Comparison of ENCODE assay signal across 8 mouse cellular contexts in genomic region chr17:87011301-87012019, GRCm38 (mm10). TPM values are rescaled to one million over a fixed set of nuclear protein-coding genes. Genes with fewer than 3 reads are reported as not detected.
DNase-seq lines count a peak whose midpoint lies in the region; ATAC-seq and TF ChIP-seq lines count a peak whose summit lies in the region.
"Had no signal": no experiment of that assay in that cellular context is flagged by ENCODE, and none has a peak within 500 bp of the region (broad histone marks: within the 10 kb centered on the region; RNA-seq: fewer than 3 reads in every experiment).

No protein-coding gene starts in this region.

- intact Hi-C loops in left cerebral cortex, postnatal 14 days (cut with DNase I): no loop called here

- H3K36me3 ChIP-seq in forebrain, postnatal 0 days (ENCODE audit: insufficient read depth): no peaks in the 10 kb centered on the region; the same call in 1 of the 2 replicates
- H3K36me3 ChIP-seq in kidney, embryonic 15.5 days: peaks cover 23% of the 10 kb centered on the region
- H3K36me3 ChIP-seq in heart, embryonic 12.5 days: peaks cover 15% of the 10 kb centered on the region

- H3K4me3 ChIP-seq in forebrain, postnatal 0 days (ENCODE audit: low read depth, low read length): no peak overlapping the region
- no peak overlapping the region for H3K4me3 ChIP-seq in kidney, embryonic 15.5 days (replicated peaks)
- no peak overlapping the region for H3K4me3 ChIP-seq in heart, embryonic 12.5 days

- H3K4me2 ChIP-seq in forebrain, postnatal 0 days (ENCODE audit: low read depth): no peak overlapping the region
- H3K4me2 ChIP-seq in kidney, embryonic 15.5 days: no peak overlapping the region
- no peak overlapping the region for H3K4me2 ChIP-seq in heart, embryonic 12.5 days

- no peak overlapping the region; the same call in 1 of the 2 replicates for H3K9ac ChIP-seq in forebrain, postnatal 0 days
- no peak overlapping the region for H3K9ac ChIP-seq in kidney, embryonic 15.5 days
- no peak overlapping the region for H3K9ac ChIP-seq in heart, embryonic 12.5 days

- H3K27ac ChIP-seq in forebrain, postnatal 0 days (ENCODE audit: low read depth, low read length): peak overlapping the region; percentile 54; the same call in 1 of the 2 replicates
- H3K27ac ChIP-seq in kidney, embryonic 15.5 days: no peak overlapping the region
- no peak overlapping the region for H3K27ac ChIP-seq in heart, embryonic 12.5 days (ENCODE audit: poor library complexity, severe bottlenecking)

- WGBS in forebrain, postnatal 0 days: 49% methylated on average over 13 of the region's 13 CpGs
- WGBS in kidney, embryonic 15.5 days: 86% methylated on average over 13 of the region's 13 CpGs
- 87% methylated on average over 13 of the region's 13 CpGs for WGBS in heart, embryonic 12.5 days

- H3K27me3 ChIP-seq in forebrain, postnatal 0 days (ENCODE audit: insufficient read depth, low read length): no peaks in the 10 kb centered on the region
- H3K27me3 ChIP-seq in kidney, embryonic 15.5 days: no peaks in the 10 kb centered on the region
- no peaks in the 10 kb centered on the region for H3K27me3 ChIP-seq in heart, embryonic 12.5 days (replicated peaks)

- H3K4me1 ChIP-seq in forebrain, postnatal 0 days (ENCODE audit: insufficient read depth): no peaks in the 10 kb centered on the region
- no peaks in the 10 kb centered on the region for H3K4me1 ChIP-seq in kidney, embryonic 15.5 days
- no peaks in the 10 kb centered on the region for H3K4me1 ChIP-seq in heart, embryonic 12.5 days (replicated peaks)

- no peaks in the 10 kb centered on the region for H3K9me3 ChIP-seq in forebrain, postnatal 0 days (ENCODE audit: low read length)
- no peaks in the 10 kb centered on the region for H3K9me3 ChIP-seq in kidney, embryonic 15.5 days (replicated peaks)
- H3K9me3 ChIP-seq in heart, embryonic 12.5 days (replicated peaks): no peaks in the 10 kb centered on the region; the same call in 1 of the 2 replicates

- DNase-seq in 416B (ENCODE audit: low read depth): peak; percentile 63
- peak; percentile 28 for DNase-seq in adrenal gland, postnatal 25 days
- DNase-seq in forebrain, postnatal 0 days: peak; percentile 85
- peak; percentile 74 to 90 for DNase-seq in left cerebral cortex, postnatal 14 days (ENCODE audit: low spot score in 2 of 2)
- DNase-seq in ovary, postnatal 10 days (ENCODE audit: low spot score): no peak
- DNase-seq: gastrocnemius, postnatal 25 days had no signal

- no peak for TF ChIP-seq CTCF in forebrain, postnatal 0 days (IDR thresholded peaks at IDR 0.05; ENCODE audit: low read depth)

- ATAC-seq in forebrain, postnatal 0 days: peak; percentile 91
- no peak for ATAC-seq in kidney, embryonic 15.5 days (replicated peaks; ENCODE audit: low FRiP score)
- ATAC-seq in heart, embryonic 12.5 days (ENCODE audit: insufficient number of reproducible peaks, low FRiP score): no peak

RNA-seq across cellular contexts. Expression of gene Pigf, which starts 13.7 kb away (rescaled TPM):
- 14.0 and 15.4 TPM in 2 replicates for total RNA-seq in adrenal gland, postnatal 25 days (2021)
- 18.2 and 19.1 TPM in 2 replicates for total RNA-seq in forebrain, postnatal 0 days (2014; rRNA removed)
- 28.7 and 34.0 TPM in 2 replicates for polyA plus RNA-seq in forebrain, postnatal 0 days (2015; fragmentation: Nextera tagmentation; extraction: Ambion mirVana)
- total RNA-seq in left cerebral cortex, postnatal 14 days (2021): 10 to 100 TPM; 16.6 to 16.9 TPM
- 39.2 and 46.7 TPM in 2 replicates for polyA plus RNA-seq in kidney, embryonic 15.5 days (2015; fragmentation: Nextera tagmentation; extraction: Ambion mirVana)
- polyA plus RNA-seq in heart, embryonic 12.5 days (2016; fragmentation: Nextera tagmentation; extraction: Ambion mirVana): 16.9 and 21.5 TPM in 2 replicates

RNA-seq across cellular contexts. Expression of gene Cript, which starts 13.9 kb away (rescaled TPM):
- 67.1 and 68.5 TPM in 2 replicates for total RNA-seq in adrenal gland, postnatal 25 days (2021)
- 82.7 and 109 TPM in 2 replicates for total RNA-seq in forebrain, postnatal 0 days (2014; rRNA removed)
- 215 and 249 TPM in 2 replicates for polyA plus RNA-seq in forebrain, postnatal 0 days (2015; fragmentation: Nextera tagmentation; extraction: Ambion mirVana)
- total RNA-seq in left cerebral cortex, postnatal 14 days (2021): 10 to 100 TPM; 58.6 to 61.3 TPM
- polyA plus RNA-seq in kidney, embryonic 15.5 days (2015; fragmentation: Nextera tagmentation; extraction: Ambion mirVana): 136 and 147 TPM in 2 replicates
- 115 TPM in 2 replicates for polyA plus RNA-seq in heart, embryonic 12.5 days (2016; fragmentation: Nextera tagmentation; extraction: Ambion mirVana)

RNA-seq across cellular contexts. Expression of gene Rhoq, which starts 48.6 kb away (rescaled TPM):
- total RNA-seq in adrenal gland, postnatal 25 days (2021): 53.0 and 64.0 TPM in 2 replicates
- 17.9 and 18.2 TPM in 2 replicates for total RNA-seq in forebrain, postnatal 0 days (2014; rRNA removed)
- 2.7 and 4.0 TPM in 2 replicates for polyA plus RNA-seq in forebrain, postnatal 0 days (2015; fragmentation: Nextera tagmentation; extraction: Ambion mirVana)
- total RNA-seq in left cerebral cortex, postnatal 14 days (2021): 10 to 100 TPM; 32.2 to 32.3 TPM
- polyA plus RNA-seq in kidney, embryonic 15.5 days (2015; fragmentation: Nextera tagmentation; extraction: Ambion mirVana): 16.3 and 16.9 TPM in 2 replicates
- 28.4 and 32.6 TPM in 2 replicates for polyA plus RNA-seq in heart, embryonic 12.5 days (2016; fragmentation: Nextera tagmentation; extraction: Ambion mirVana)
